Mouse (Mus musculus) left cerebral cortex, postnatal 14 days (tissue): ENCODE data around the gene Cdkal1. TPM values are rescaled to one million over a fixed set of nuclear protein-coding genes. Genes with fewer than 3 reads are reported as not detected.
A peak's percentile ranks its signal among the peaks of the same experiment; 100 is the strongest.

Experiments
- DNase-seq, 2 experiments: peaks; one replicate each; pipeline ENCODE4 v3.0.0; 2021 to 2022; ENCODE audit warnings: low spot score in 2 of 2, mixed read lengths in 1 of 2
- intact Hi-C: fragments of 180-260 bp; cut with DNase I; formaldehyde crosslinking; loops from one replicate; pipeline ENCODE4 v1.15.1; 2025
- total RNA-seq, 2 experiments: library from RNA; stranded (reverse); gene quantifications; 2 replicates each; pipeline ENCODE4 v1.2.3; 2021

The Cdkal1 gene
- total RNA-seq, 2 experiments from 2014 or later: 16.5 to 19.7 TPM

DNA sequence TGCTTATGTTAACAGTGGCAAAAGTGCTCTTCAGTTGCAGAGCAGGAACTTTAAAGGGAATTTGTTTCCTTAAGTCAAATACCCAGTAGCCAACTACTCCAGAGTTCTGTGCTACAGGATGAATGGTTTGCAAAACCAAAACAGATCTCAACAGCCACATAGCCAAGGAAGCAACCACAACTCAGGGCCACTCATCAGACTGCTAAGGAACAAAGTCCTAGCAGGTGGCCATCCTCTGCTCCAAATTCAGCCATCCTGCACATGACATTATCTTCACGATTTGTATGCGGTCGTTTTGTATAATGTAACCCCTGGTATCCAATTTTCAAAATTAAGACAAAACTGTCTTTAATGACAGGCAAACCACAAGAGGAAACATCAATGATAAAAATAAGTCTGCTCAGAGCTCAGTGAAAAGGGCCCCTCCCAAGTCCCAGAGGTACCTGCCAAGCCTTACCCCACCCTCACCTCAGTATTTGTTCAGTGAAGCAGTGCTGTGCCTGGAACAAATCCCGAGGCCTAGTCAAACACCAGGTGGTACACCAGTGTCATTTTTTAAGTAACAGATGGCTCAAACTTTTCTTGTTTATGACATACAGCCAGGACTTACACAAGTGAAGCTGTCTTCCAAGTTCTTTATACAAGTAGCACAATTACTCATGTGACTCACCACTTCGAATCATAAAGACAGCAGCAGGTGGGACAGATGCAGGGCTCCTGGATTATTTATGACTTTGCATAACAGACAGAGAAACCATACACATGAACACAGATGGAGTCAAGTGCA, 117.6 kb downstream of the Cdkal1 start:
- DNase-seq: peak in 1 of 2 experiments; percentile 52
- intact Hi-C loops: no loop called here

DNA sequence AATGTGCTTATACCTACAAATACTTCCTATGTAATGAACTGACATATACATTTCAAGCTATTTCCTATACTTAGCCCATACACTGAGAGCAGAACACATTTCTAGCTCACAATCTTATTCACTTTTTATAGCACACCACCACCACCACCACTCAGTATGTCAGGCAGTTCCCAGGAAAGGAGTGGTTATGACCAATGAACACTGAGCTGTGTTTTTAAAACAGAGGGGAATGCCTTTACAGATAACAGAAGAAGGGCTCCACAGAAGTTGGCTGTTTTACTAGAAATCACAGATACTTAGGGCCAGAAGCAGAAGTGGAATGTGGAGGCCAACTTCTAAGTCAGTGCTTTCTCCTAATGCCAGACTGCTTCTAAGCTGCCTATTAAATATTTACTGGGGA, 121.0 kb downstream of the Cdkal1 start:
- intact Hi-C loops: no loop called here
- no peak for DNase-seq

- DNase-seq: no peak
- intact Hi-C loops: no loop called here
Measured at GRCm38 (mm10) chr13:29726154-29726825, 129.2 kb downstream of the Cdkal1 start.

GRCm38 (mm10) chr13:29724855-29725254, 130.6 kb downstream of the Cdkal1 start:
- intact Hi-C loops: no loop called here
- no peak for DNase-seq

DNA sequence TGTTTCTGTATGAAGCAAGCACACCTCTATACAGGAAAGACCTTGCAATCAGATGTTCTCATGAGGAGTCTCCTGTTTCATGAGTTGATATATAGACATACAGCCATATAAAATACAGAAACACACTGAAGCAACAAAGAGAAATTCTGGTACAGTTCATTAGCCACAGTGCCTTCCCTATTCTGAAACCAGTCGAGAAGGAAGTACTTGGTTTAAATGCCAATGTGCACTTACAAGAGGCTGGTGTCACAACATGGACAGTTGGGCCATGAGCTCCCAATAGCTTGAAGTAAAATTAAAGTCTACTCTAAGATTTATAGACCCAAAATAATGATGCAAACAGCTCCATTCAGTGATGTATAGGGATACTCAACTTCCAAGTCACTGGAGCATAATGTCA, 132.3 kb downstream of the Cdkal1 start:
- DNase-seq: no peak
- intact Hi-C loops: no loop called here

DNA sequence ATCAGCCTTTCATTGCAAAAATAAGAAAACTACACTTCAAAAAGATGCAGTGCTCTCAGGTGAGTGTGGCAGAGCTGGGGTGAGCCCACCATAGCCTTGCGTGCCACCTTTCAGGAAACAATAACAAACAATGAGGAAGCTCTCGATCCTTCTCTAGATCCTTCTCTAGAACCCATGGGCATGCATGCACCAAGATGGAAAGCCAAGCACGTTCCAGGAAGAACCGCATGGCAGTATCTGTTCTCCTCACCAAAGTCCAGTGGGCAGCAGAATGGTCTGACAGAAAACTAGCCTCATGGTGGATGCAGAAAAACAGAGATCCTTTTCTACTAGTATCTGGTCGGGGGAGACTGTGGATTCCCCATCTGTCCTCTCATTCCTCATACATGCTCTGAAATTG, 134.3 kb downstream of the Cdkal1 start:
- intact Hi-C loops: no loop called here
- DNase-seq: no peak

- intact Hi-C loops: no loop called here
Measured at GRCm38 (mm10) chr13:29716550-29716949, 138.9 kb downstream of the Cdkal1 start.

DNA sequence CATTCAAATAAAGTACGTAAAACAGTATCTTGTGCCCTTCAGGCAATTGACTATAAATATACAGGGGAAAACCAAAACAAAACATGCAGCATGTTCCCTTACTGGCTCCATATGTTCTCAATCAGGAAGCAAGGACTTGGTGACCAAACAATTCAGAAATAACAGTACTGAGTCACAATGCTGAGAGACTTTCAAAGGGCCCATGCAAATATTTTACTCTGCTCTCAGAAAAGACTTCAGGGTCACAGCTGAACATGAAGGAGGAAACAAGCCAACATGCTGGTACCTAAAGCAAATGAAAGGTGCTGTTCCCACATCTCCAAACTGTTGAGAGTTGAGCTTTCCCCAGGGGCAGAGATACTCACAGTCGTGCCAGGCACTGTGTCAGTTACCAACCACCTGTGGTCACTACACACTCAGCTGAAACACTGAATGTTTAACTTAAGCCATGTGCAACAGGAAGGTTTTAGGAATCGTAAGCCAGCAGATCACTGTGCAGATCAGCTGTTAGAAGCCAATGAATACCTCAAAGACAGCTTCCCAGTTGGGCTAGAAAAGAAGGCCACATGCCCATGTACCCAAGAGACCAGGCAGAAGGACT, 140.1 kb downstream of the Cdkal1 start:
- DNase-seq: no peak

More at GRCm38 (mm10) chr13:29716550-29716949, 138.9 kb downstream of the Cdkal1 start:
- no peak for DNase-seq

DNA sequence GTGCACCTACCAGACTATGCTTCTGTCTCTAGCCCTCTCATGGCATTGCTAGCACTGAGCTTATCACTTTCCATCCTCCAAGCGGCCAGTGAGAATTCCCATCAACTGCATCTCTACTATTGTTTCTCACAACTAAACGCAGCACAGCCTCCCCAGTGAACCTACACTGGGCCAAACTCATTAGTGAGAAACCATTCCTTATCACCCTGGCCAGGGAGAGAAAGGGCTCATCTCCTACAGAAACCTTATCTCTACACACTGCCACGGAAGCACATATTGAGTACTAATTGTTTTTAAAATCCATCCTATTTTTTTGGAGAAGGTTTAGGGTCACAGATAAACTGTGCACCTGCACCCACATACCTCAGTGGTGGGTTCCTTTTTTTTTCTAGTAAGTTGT, 147.9 kb downstream of the Cdkal1 start:
- no peak for DNase-seq
- intact Hi-C loops: no loop called here

More for the DNA sequence above, 140.1 kb downstream of the Cdkal1 start:
- intact Hi-C loops: no loop called here

GRCm38 (mm10) chr13:29701400-29701799, 154.1 kb downstream of the Cdkal1 start:
- no peak for DNase-seq
- intact Hi-C loops: no loop called here

DNA sequence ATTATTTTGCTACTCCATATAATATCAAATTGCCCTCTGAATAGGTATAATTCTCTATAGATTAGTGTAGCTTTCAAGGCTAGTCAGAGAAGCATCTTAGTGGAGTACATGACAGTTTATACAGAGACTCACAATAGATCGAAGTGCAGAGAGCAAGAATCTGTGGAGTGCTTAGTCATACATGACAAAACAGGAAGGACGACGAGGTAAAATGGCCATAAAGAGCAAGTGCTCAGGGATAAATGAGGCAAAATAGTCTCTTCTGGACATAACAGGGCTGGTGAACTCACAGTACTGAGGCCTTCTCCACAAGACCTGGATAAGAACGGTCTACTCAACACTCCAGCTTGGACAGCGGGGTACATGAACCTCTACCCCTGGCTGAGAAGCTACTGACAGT, 155.6 kb downstream of the Cdkal1 start:
- DNase-seq: no peak
- intact Hi-C loops: no loop called here

DNA sequence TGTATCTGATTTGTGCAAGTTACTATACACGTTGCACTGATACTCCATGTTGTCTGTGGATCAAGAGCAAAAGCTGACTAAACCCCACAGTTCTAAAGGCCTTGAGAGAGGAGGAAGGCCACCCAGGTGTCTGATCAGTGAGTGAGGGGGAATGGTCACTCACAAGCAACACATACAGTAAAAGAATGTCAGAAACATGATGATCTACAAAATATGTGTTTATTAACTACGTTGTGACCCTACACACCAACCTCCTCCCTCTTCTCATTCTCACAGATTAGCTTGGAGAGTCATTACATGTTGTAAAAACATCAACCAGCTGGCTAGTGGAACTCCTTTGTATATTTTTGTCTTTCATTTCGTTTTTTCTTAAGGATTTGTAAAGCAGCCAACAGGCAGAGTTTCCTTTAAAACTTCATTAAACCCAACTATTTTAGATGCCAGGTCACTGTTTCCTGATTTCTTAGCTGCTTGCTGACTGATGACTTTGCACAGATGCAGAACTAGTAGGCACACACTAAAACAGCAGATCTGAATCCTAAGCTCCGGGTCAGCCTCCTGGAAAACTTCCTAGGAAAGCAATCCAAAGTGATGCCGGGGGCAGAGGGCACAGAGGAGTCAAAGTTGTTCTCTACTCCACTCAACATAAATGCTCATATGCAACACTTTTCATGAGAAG, 157.0 kb downstream of the Cdkal1 start:
- DNase-seq: no peak
- intact Hi-C loops: no loop called here

- no peak for DNase-seq
- intact Hi-C loops: no loop called here
Measured at GRCm38 (mm10) chr13:29697230-29697629, 158.2 kb downstream of the Cdkal1 start.

DNA sequence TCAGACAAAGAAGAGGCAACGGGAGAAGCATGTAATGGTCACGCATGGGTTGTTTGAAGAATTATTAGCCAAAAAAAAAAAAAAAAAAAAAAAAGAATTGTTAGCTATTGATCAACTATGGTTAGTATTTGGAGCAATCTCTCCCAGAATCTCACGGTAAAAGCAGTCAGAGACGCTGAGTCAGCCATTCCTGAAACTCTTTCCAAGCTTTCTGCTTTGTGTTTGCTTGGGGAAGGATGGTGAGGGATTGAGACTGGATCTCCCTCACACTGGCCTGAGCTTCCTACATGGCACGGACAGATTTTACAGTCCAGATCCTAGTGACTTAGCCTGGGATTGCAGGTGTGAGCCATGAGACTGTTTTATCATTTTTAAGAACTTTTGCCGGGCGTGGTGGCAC, 164.7 kb downstream of the Cdkal1 start:
- intact Hi-C loops: no loop called here
- no peak for DNase-seq

GRCm38 (mm10) chr13:29688851-29689250, 166.6 kb downstream of the Cdkal1 start:
- intact Hi-C loops: no loop called here
- DNase-seq: no peak

- intact Hi-C loops: no loop called here
- DNase-seq: no peak
Measured at GRCm38 (mm10) chr13:29687872-29688271, 167.6 kb downstream of the Cdkal1 start.

GRCm38 (mm10) chr13:29679479-29680186, 175.8 kb downstream of the Cdkal1 start:
- no peak for DNase-seq
- intact Hi-C loops: no loop called here

- intact Hi-C loops: no loop called here
- no peak for DNase-seq
Measured at GRCm38 (mm10) chr13:29677559-29677958, 177.9 kb downstream of the Cdkal1 start.

GRCm38 (mm10) chr13:29670626-29671025, 184.8 kb downstream of the Cdkal1 start:
- DNase-seq: no peak
- intact Hi-C loops: no loop called here
